Mouse (Mus musculus) A20 (cell line): ENCODE measurements around the gene Ddx28.

ENCODE experiments used
- DNase-seq: peaks from one replicate; pipeline ENCODE4 v3.0.0-alpha.2; 2011; ENCODE audit warnings: low read depth, low spot score

Ddx28 gene

GRCm38 (mm10) chr8:106011643-106011986 is at the start of gene Ddx28:
Ddx28 (minus strand) TSS chr8:106011882.
- DNase-seq, result no peak

- DNase-seq, result peak; percentile 66
These were observed 48.8 kb upstream of the Ddx28 start for GRCm38 (mm10) chr8:106060521-106060920.

GRCm38 (mm10) chr8:106059613-106060371 is 48.1 kb upstream of the Ddx28 start:
- peak; percentile 81 for DNase-seq

- DNase-seq, result peak; percentile 98
These were observed 47.3 kb upstream of the Ddx28 start, which contains the start of gene Nfatc3 for GRCm38 (mm10) chr8:106058731-106059612. Nfatc3 (plus strand) TSS chr8:106058840.

- DNase-seq, result no peak
These were observed 44.8 kb upstream of the Ddx28 start for GRCm38 (mm10) chr8:106056455-106056982.

GRCm38 (mm10) chr8:106055038-106055437 is 43.4 kb upstream of the Ddx28 start:
- DNase-seq, result peak; percentile 61

GRCm38 (mm10) chr8:106054190-106054811 is 42.6 kb upstream of the Ddx28 start:
- peak; percentile 92 for DNase-seq

GRCm38 (mm10) chr8:106052510-106053089 is 40.9 kb upstream of the Ddx28 start:
- peak; percentile 94 for DNase-seq

GRCm38 (mm10) chr8:106051068-106051467 is 39.4 kb upstream of the Ddx28 start:
- DNase-seq, result peak; percentile 42

GRCm38 (mm10) chr8:106049840-106050239 is 38.2 kb upstream of the Ddx28 start:
- DNase-seq, result no peak

- no peak for DNase-seq
These were observed 36.4 kb upstream of the Ddx28 start for GRCm38 (mm10) chr8:106047854-106048630.

- DNase-seq, result no peak
These were observed 35.3 kb upstream of the Ddx28 start for GRCm38 (mm10) chr8:106046872-106047559.

- DNase-seq, result no peak
These were observed 32.5 kb upstream of the Ddx28 start for GRCm38 (mm10) chr8:106044151-106044550.

- no peak for DNase-seq
These were observed 31.4 kb upstream of the Ddx28 start for GRCm38 (mm10) chr8:106043055-106043454.

- DNase-seq, result peak; percentile 36
These were observed 28.5 kb upstream of the Ddx28 start for GRCm38 (mm10) chr8:106040218-106040617.

GRCm38 (mm10) chr8:106039605-106040004 is 27.9 kb upstream of the Ddx28 start:
- peak; percentile 44 for DNase-seq

- DNase-seq, result no peak
These were observed 27.0 kb upstream of the Ddx28 start for GRCm38 (mm10) chr8:106038721-106039120.

GRCm38 (mm10) chr8:106022483-106022882 is 10.8 kb upstream of the Ddx28 start:
- peak; percentile 77 for DNase-seq

GRCm38 (mm10) chr8:106018039-106018438 is 6.4 kb upstream of the Ddx28 start:
- no peak for DNase-seq

- DNase-seq, result no peak
These were observed 5.4 kb upstream of the Ddx28 start for GRCm38 (mm10) chr8:106017130-106017529.
